ENCODE assay signal across 29 mouse cellular contexts in the genomic region with DNA sequence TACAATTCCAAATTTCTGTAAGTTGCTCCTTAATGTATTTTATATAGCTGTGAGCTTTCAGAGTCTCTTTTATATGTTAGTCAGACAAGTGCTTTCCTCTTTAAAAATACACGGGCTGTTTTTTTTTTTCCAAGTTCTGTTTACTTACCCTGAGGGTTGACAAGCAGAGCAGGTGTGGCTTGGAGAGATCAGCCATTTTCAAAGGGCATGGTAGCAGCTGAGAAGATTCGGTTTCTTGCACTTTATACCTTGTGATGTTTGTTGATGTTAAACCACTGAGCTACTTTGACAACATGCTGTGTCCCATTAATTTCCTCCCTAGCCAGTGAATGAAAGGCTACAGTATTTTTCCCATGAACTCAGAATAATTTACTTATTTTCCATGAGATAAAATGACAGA. TPM values are rescaled to one million over a fixed set of nuclear protein-coding genes. Genes with fewer than 3 reads are reported as not detected.
"Had no signal": no experiment of that assay in that cellular context is flagged by ENCODE, and none has a peak within 500 bp of the region (broad histone marks: within the 10 kb centered on the region; RNA-seq: fewer than 3 reads in every experiment).

No protein-coding gene starts in this region.

- H3K4me3 ChIP-seq: layer of hippocampus, adult 2 months; limb, embryonic 10.5 days; limb, embryonic 13.5 days; neural tube, embryonic 12.5 days; neural tube, embryonic 15.5 days; stomach, embryonic 15.5 days had no signal

- H3K4me1 ChIP-seq: limb, embryonic 10.5 days; limb, embryonic 13.5 days; neural tube, embryonic 12.5 days; neural tube, embryonic 15.5 days; stomach, embryonic 15.5 days had no signal

- H3K27ac ChIP-seq: layer of hippocampus, adult 2 months; limb, embryonic 10.5 days; limb, embryonic 13.5 days; liver, embryonic 14.5 days; neural tube, embryonic 12.5 days; neural tube, embryonic 15.5 days; stomach, embryonic 15.5 days had no signal

- H3K9ac ChIP-seq: limb, embryonic 13.5 days; liver, embryonic 14.5 days; liver, postnatal 0 days; lung, embryonic 14.5 days; neural tube, embryonic 12.5 days; neural tube, embryonic 15.5 days; stomach, embryonic 15.5 days had no signal

- H3K27me3 ChIP-seq: limb, embryonic 13.5 days; neural tube, embryonic 12.5 days; neural tube, embryonic 15.5 days; stomach, embryonic 15.5 days had no signal

- ATAC-seq: liver, postnatal 0 days had no signal

- DNase-seq: kidney, adult 8-10 months; kidney, postnatal 25 days; layer of hippocampus, adult 9-11 months; liver; liver, postnatal 0 days; lung, embryonic 14.5 days; lung, postnatal 14 days; lung, postnatal 4 days; midbrain, embryonic 14.5 days; right cerebral cortex, adult 18-20 months; right cerebral cortex, postnatal 14 days; right cerebral cortex, postnatal 4 days; spleen, adult 18-20 months; thymus, postnatal 25 days had no signal

- H3K9me3 ChIP-seq: limb, embryonic 10.5 days; limb, embryonic 13.5 days; neural tube, embryonic 12.5 days; neural tube, embryonic 15.5 days; stomach, embryonic 15.5 days had no signal

- H3K4me2 ChIP-seq: limb, embryonic 13.5 days; lung, embryonic 14.5 days; midbrain, embryonic 11.5 days; neural tube, embryonic 12.5 days; neural tube, embryonic 15.5 days; stomach, embryonic 15.5 days had no signal

- H3K36me3 ChIP-seq: limb, embryonic 10.5 days; limb, embryonic 13.5 days; neural tube, embryonic 12.5 days; neural tube, embryonic 15.5 days; stomach, embryonic 15.5 days had no signal

RNA-seq across cellular contexts. Expression of a gene that starts 42.9 kb away (rescaled TPM):
- total RNA-seq: layer of hippocampus, adult 2 months; layer of hippocampus, postnatal 25 days; left cerebral cortex, adult 18-20 months; left cerebral cortex, postnatal 25 days; megakaryocyte progenitor cell, adult 5-6 weeks; megakaryocyte-erythroid progenitor cell, adult 5-6 weeks; midbrain, postnatal 0 days had no signal
- polyA plus RNA-seq: large intestine, adult 2 months; limb, embryonic 10.5 days; liver, embryonic 14.5 days; midbrain, embryonic 11.5 days; midbrain, embryonic 14.5 days; midbrain, postnatal 0 days had no signal
